Mouse (Mus musculus): ENCODE measurements around the gene H2afy2. TPM values are rescaled to one million over a fixed set of nuclear protein-coding genes. Genes with fewer than 3 reads are reported as not detected.

Gene H2afy2
- total RNA-seq, 1 experiment = 18.7 TPM

DNA sequence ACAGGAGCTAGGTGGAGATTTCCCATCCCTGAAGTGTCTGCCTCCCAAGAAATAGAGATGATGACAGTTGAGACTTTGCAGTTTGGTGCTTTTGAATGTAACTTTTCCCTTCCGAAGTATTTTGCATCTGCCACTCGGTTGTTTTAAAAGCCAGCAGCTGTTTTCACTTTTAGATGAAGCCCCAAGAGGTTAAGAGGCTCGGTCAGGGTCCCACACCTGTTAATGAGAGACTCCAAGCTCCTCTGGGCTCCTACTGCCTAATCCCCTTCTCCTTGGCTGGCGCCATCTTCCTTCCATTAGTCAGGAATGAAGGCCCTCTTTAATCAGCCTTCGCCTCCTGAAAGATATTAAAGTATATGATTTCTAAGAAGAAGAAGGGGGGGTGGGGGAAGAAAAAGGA is 41.6 kb upstream of the H2afy2 start:
- no peaks in the 10 kb centered on the region for H3K9me3 ChIP-seq (ENCODE audit: control insufficient read depth, insufficient read depth, low read depth, low read length)
- no peak overlapping the region for H3K4me3 ChIP-seq (ENCODE audit: insufficient read depth in 1 of 2, low read depth in 1 of 2, low read length in 2 of 2, poor library complexity in 1 of 2, severe bottlenecking in 1 of 2)
- H3K27ac ChIP-seq (ENCODE audit: insufficient read depth, low read depth, low read length, poor library complexity, severe bottlenecking) = no peak overlapping the region
- DNase-seq (ENCODE audit: low read depth, low spot score) = no peak
- in situ Hi-C loops (cut with MboI; ENCODE audit: low sequenced_read_pairs in 2 of 2, unreplicated experiment in 2 of 2) = no loop called here
- TF ChIP-seq ZNF384 (IDR thresholded peaks at IDR 0.05; ENCODE audit: low read depth, low read length) (no peak), ZC3H11A (IDR thresholded peaks at IDR 0.05; ENCODE audit: borderline replicate concordance, low read depth, low read length) (no peak), HCFC1 (IDR thresholded peaks at IDR 0.05; ENCODE audit: borderline replicate concordance, insufficient read depth, low read length) (no peak), MAFK (IDR thresholded peaks at IDR 0.05; ENCODE audit: insufficient read depth, low read depth, low read length) (no peak), CHD2 (IDR thresholded peaks at IDR 0.05; ENCODE audit: low read depth, low read length) (no peak)
- peaks cover 19 to 45% of the 10 kb centered on the region in 2 experiments for H3K4me1 ChIP-seq (ENCODE audit: control insufficient read depth in 2 of 2, insufficient read depth in 2 of 2, low read length in 2 of 2, poor library complexity in 1 of 2)
- H3K9ac ChIP-seq (ENCODE audit: insufficient read depth, low read depth, low read length, poor library complexity, severe bottlenecking) = no peak overlapping the region
- H3K36me3 ChIP-seq (ENCODE audit: control insufficient read depth, insufficient read depth, low read length, poor library complexity, severe bottlenecking) = no peaks in the 10 kb centered on the region

DNA sequence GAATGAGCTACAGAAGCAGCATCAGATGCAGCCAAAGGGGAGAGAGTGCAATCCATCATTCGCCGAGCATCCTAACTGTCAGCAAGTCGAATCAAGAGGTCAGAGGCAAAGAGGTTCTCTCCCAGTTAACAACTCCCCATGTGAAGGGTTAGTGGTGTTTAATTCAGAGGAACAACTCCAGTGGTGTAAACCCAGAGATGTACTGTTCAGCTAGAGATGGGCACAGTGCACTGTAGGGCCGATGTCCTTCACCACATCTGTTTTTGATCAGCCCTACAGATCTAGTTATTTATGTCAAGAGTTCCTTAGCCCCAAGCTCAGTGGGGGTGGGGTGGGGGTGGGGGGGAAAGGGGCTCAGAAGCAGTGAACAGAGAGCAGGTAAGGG is 39.8 kb upstream of the H2afy2 start:
- Histone ChIP-seq H3K9me3 (ENCODE audit: control insufficient read depth, insufficient read depth, low read depth, low read length) (no peaks in the 10 kb centered on the region), H3K9ac (ENCODE audit: insufficient read depth, low read depth, low read length, poor library complexity, severe bottlenecking) (no peak overlapping the region; the same call in 1 of the 2 replicates), H3K4me3 (ENCODE audit: insufficient read depth in 1 of 2, low read depth in 1 of 2, low read length in 2 of 2, poor library complexity in 1 of 2, severe bottlenecking in 1 of 2) (no peak overlapping the region), H3K4me1 (ENCODE audit: control insufficient read depth in 2 of 2, insufficient read depth in 2 of 2, low read length in 2 of 2, poor library complexity in 1 of 2) (peaks cover 16 to 35% of the 10 kb centered on the region in 2 experiments), H3K27ac (ENCODE audit: insufficient read depth, low read depth, low read length, poor library complexity, severe bottlenecking) (no peak overlapping the region), H3K36me3 (ENCODE audit: control insufficient read depth, insufficient read depth, low read length, poor library complexity, severe bottlenecking) (no peaks in the 10 kb centered on the region)
- no peak for TF ChIP-seq ZC3H11A (IDR thresholded peaks at IDR 0.05; ENCODE audit: borderline replicate concordance, low read depth, low read length)
- no peak for TF ChIP-seq HCFC1 (IDR thresholded peaks at IDR 0.05; ENCODE audit: borderline replicate concordance, insufficient read depth, low read length)
- TF ChIP-seq ZNF384 (IDR thresholded peaks at IDR 0.05; ENCODE audit: low read depth, low read length) = no peak
- no peak for TF ChIP-seq CHD2 (IDR thresholded peaks at IDR 0.05; ENCODE audit: low read depth, low read length)
- TF ChIP-seq MAFK (IDR thresholded peaks at IDR 0.05; ENCODE audit: insufficient read depth, low read depth, low read length) = no peak
- in situ Hi-C loops (cut with MboI; ENCODE audit: low sequenced_read_pairs in 2 of 2, unreplicated experiment in 2 of 2) = no loop called here
- no peak for DNase-seq (ENCODE audit: low read depth, low spot score)

GRCm38 (mm10) chr10:61822968-61823730 is 39.2 kb upstream of the H2afy2 start:
- H3K9ac ChIP-seq (ENCODE audit: insufficient read depth, low read depth, low read length, poor library complexity, severe bottlenecking) = no peak overlapping the region; the same call in 1 of the 2 replicates
- in situ Hi-C loops (cut with MboI; ENCODE audit: low sequenced_read_pairs in 2 of 2, unreplicated experiment in 2 of 2) = no loop called here
- H3K4me3 ChIP-seq (ENCODE audit: insufficient read depth in 1 of 2, low read depth in 1 of 2, low read length in 2 of 2, poor library complexity in 1 of 2, severe bottlenecking in 1 of 2) = no peak overlapping the region
- no peaks in the 10 kb centered on the region for H3K9me3 ChIP-seq (ENCODE audit: control insufficient read depth, insufficient read depth, low read depth, low read length)
- H3K4me1 ChIP-seq (ENCODE audit: control insufficient read depth in 2 of 2, insufficient read depth in 2 of 2, low read length in 2 of 2, poor library complexity in 1 of 2) = peaks cover 15 to 30% of the 10 kb centered on the region in 2 experiments
- no peak for DNase-seq (ENCODE audit: low read depth, low spot score)
- TF ChIP-seq MAFK (IDR thresholded peaks at IDR 0.05; ENCODE audit: insufficient read depth, low read depth, low read length) (no peak), ZC3H11A (IDR thresholded peaks at IDR 0.05; ENCODE audit: borderline replicate concordance, low read depth, low read length) (no peak), CHD2 (IDR thresholded peaks at IDR 0.05; ENCODE audit: low read depth, low read length) (no peak), HCFC1 (IDR thresholded peaks at IDR 0.05; ENCODE audit: borderline replicate concordance, insufficient read depth, low read length) (no peak), ZNF384 (IDR thresholded peaks at IDR 0.05; ENCODE audit: low read depth, low read length) (no peak)
- H3K36me3 ChIP-seq (ENCODE audit: control insufficient read depth, insufficient read depth, low read length, poor library complexity, severe bottlenecking) = no peaks in the 10 kb centered on the region
- H3K27ac ChIP-seq (ENCODE audit: insufficient read depth, low read depth, low read length, poor library complexity, severe bottlenecking) = no peak overlapping the region; the same call in 1 of the 2 replicates

- H3K4me1 ChIP-seq (ENCODE audit: control insufficient read depth in 2 of 2, insufficient read depth in 2 of 2, low read length in 2 of 2, poor library complexity in 1 of 2) = peaks cover 3 to 12% of the 10 kb centered on the region in 2 experiments; a peak in 2 of 4 replicates
- in situ Hi-C loops (cut with MboI; ENCODE audit: low sequenced_read_pairs in 2 of 2, unreplicated experiment in 2 of 2) = no loop called here
- H3K36me3 ChIP-seq (ENCODE audit: control insufficient read depth, insufficient read depth, low read length, poor library complexity, severe bottlenecking) = no peaks in the 10 kb centered on the region
- DNase-seq (ENCODE audit: low read depth, low spot score) = peak; percentile 80
- H3K4me3 ChIP-seq (ENCODE audit: insufficient read depth in 1 of 2, low read depth in 1 of 2, low read length in 2 of 2, poor library complexity in 1 of 2, severe bottlenecking in 1 of 2) = no peak overlapping the region
- no peaks in the 10 kb centered on the region for H3K9me3 ChIP-seq (ENCODE audit: control insufficient read depth, insufficient read depth, low read depth, low read length)
- no peak overlapping the region for H3K27ac ChIP-seq (ENCODE audit: insufficient read depth, low read depth, low read length, poor library complexity, severe bottlenecking)
- TF ChIP-seq ZNF384 (IDR thresholded peaks at IDR 0.05; ENCODE audit: low read depth, low read length) = no peak
- no peak for TF ChIP-seq MAFK (IDR thresholded peaks at IDR 0.05; ENCODE audit: insufficient read depth, low read depth, low read length)
- no peak for TF ChIP-seq HCFC1 (IDR thresholded peaks at IDR 0.05; ENCODE audit: borderline replicate concordance, insufficient read depth, low read length)
- TF ChIP-seq CHD2 (IDR thresholded peaks at IDR 0.05; ENCODE audit: low read depth, low read length) = no peak
- TF ChIP-seq ZC3H11A (IDR thresholded peaks at IDR 0.05; ENCODE audit: borderline replicate concordance, low read depth, low read length) = no peak
- H3K9ac ChIP-seq (ENCODE audit: insufficient read depth, low read depth, low read length, poor library complexity, severe bottlenecking) = no peak overlapping the region
These were observed 36.1 kb upstream of the H2afy2 start for GRCm38 (mm10) chr10:61820050-61820449.
